Mouse (Mus musculus) ES-Bruce4 (cell line): ENCODE data around the gene Rufy4. TPM values are rescaled to one million over a fixed set of nuclear protein-coding genes. Genes with fewer than 3 reads are reported as not detected.
A peak's percentile ranks its signal among the peaks of the same experiment; 100 is the strongest.

Experiments used
- H3K27ac ChIP-seq: 2 replicates; pipeline ENCODE4 v1.5.1; 2012; ENCODE audit warnings: low read length, inconsistent platforms; ENCODE audit not compliant: insufficient read depth
- H3K27me3 ChIP-seq: 2 replicates; pipeline ENCODE4 v1.6.1; 2012; ENCODE audit warnings: mild to moderate bottlenecking, low read length, inconsistent platforms; ENCODE audit not compliant: control insufficient read depth, poor library complexity, insufficient read depth, severe bottlenecking
- H3K36me3 ChIP-seq: 2 replicates; pipeline ENCODE4 v1.6.1; 2012; ENCODE audit warnings: inconsistent platforms, mild to moderate bottlenecking, low read length, moderate library complexity; ENCODE audit not compliant: control insufficient read depth, poor library complexity, insufficient read depth, severe bottlenecking
- H3K4me1 ChIP-seq: one replicate; pipeline ENCODE4 v1.8.1; 2011; ENCODE audit warnings: low read length; ENCODE audit not compliant: control insufficient read depth, insufficient read depth
- H3K4me3 ChIP-seq: 2 replicates; pipeline ENCODE4 v1.5.1; 2011; ENCODE audit warnings: low read depth, mild to moderate bottlenecking, low read length
- H3K9ac ChIP-seq: 2 replicates; pipeline ENCODE4 v1.6.1; 2012; ENCODE audit warnings: low read depth, mild to moderate bottlenecking, inconsistent platforms; ENCODE audit not compliant: poor library complexity, severe bottlenecking
- H3K9me3 ChIP-seq: replicated peaks from 2 replicates; pipeline ENCODE4 v1.6.1; 2012; ENCODE audit warnings: mild to moderate bottlenecking, low read length, inconsistent platforms; ENCODE audit not compliant: control insufficient read depth, poor library complexity, insufficient read depth, severe bottlenecking
- CTCF ChIP-seq: IDR thresholded peaks from one replicate; pipeline ENCODE4 v1.8.1; 2011; ENCODE audit warnings: low read depth, low read length
- EP300 ChIP-seq: IDR thresholded peaks from 2 replicates; pipeline ENCODE4 v1.6.1; 2011; ENCODE audit warnings: low read depth, low read length; ENCODE audit not compliant: insufficient read depth
- POLR2A ChIP-seq: IDR thresholded peaks from one replicate; pipeline ENCODE4 v1.8.1; 2011; ENCODE audit warnings: low read length; ENCODE audit not compliant: insufficient read depth
- polyA plus RNA-seq: library from polyadenylated mRNA; stranded (reverse); fragments of >200 nt; gene quantifications from 2 replicates; pipeline ENCODE4 v1.2.4, GENCODE M21; 2011; ENCODE audit warnings: low read depth; ENCODE audit not compliant: missing spikeins, insufficient read depth, insufficient read length

Gene Rufy4
- polyA plus RNA-seq, 1 experiment = not detected

DNA sequence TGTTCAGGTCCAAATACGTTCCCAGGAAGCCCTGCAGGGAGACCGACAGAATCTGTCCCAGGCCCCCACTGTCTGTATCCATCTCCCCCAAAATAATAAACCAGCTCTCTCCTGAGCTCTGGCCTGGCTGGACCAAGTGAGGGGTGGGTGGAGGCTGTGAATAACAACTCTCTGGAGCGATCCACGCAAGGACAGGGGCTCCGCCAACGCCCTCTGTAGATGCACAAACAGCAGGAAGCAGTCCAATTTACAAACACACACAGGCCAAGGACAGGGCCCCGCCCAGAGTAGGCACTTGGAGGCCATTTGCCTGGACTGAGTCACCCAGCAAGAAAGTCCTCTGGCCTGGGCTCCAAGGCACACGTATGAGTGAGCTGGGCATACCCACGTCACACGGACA lies 33.1 kb upstream of the Rufy4 start:
- Histone ChIP-seq H3K4me3 (no peak overlapping the region), H3K27me3 (0 out of 2 replicates have a peak, but pooled peaks cover 2% of the 10 kb centered on the region), H3K36me3 (no peaks in the 10 kb centered on the region), H3K27ac (no peak overlapping the region), H3K4me1 (peaks cover 19% of the 10 kb centered on the region), H3K9me3 (no peaks in the 10 kb centered on the region), H3K9ac (no peak overlapping the region)
- TF ChIP-seq EP300 (peak; percentile 59; the same call in 1 of the 2 replicates), CTCF (no peak), POLR2A (no peak)

DNA sequence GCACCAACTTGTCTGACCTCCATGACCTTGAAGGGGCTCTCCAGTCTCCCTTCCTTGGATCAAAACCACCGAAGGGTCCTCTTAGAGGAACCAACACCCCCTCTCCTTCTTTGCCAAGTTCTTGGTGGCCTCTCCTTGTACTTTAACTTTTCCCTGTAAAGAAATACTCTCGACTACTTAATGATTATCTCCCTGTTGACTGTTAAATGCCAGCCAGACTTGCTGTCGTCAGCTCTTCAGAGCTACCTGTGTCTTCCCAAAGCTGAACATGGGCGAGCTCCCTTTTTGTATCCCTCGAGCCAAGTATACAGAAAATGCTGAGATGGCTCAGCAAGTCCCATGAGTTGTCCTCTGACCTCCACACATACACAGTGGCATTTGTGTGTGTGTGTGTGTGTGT lies 31.9 kb upstream of the Rufy4 start:
- Histone ChIP-seq H3K36me3 (no peaks in the 10 kb centered on the region), H3K9ac (no peak overlapping the region), H3K27ac (no peak overlapping the region), H3K4me1 (peaks cover 19% of the 10 kb centered on the region), H3K4me3 (no peak overlapping the region), H3K9me3 (no peaks in the 10 kb centered on the region), H3K27me3 (0 out of 2 replicates have a peak, but pooled peaks cover 2% of the 10 kb centered on the region)
- TF ChIP-seq EP300 (no peak), POLR2A (no peak), CTCF (no peak)

DNA sequence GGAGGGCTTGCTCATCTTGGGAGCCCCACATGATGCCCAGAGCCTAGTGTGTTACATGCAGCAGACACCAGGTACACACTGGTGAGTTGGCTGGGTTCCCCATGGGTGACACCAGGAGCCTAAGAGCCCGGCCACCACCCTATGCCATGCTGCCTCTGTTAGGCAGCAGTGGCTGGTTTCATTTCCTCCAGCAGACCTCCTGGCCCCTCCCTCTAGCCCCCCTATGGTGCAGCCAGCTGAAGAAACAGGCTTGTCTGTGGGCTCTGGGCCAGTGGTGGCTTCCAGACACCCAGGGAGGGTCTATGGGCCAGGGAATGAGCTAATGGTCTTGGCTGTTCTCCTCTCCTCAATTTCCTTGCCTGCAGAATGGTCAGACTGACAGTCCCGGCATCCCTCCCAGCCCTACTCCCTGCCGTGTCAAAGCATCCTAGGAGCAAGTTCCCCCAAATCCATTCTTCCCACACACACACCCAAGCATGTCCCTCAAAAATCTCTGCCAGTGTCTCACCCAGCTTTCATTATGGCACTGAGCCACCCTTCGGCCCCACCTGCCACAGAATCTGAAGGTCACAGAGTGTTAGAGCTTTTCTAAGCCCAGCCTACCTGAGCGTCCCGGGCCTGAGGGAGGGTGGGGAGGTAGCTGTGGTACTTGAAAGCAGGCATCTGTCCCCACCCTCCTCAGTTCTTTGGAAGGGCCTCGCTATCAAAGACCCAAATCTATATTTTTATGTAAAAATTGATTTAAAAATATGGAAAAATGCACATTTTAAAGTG lies 30.7 kb upstream of the Rufy4 start:
- Histone ChIP-seq H3K9me3 (no peaks in the 10 kb centered on the region), H3K9ac (no peak overlapping the region), H3K4me3 (no peak overlapping the region), H3K27ac (peak overlapping the region; percentile 12; the same call in 1 of the 2 replicates), H3K36me3 (no peaks in the 10 kb centered on the region), H3K4me1 (peaks cover 19% of the 10 kb centered on the region), H3K27me3 (0 out of 2 replicates have a peak, but pooled peaks cover 6% of the 10 kb centered on the region)
- TF ChIP-seq POLR2A (no peak), CTCF (no peak), EP300 (no peak)

DNA sequence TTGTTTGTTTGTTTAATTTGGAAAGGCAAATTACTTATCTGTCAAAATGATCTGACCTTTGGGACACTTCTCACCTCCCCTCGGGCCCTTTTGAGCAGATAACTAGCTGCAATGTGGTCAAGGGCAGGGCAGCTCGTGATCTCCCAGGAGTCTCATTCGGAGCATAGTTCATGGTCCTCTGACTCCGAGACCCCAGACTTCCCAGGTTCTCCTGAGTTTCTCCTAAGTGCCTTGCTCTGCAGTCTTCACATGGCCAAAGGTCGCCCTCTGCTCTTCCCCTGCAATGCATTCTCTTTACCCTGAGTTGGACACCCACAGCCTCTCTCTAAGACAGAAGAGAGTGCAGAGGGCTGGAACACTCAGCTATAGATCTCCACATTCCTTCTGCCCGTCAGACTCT lies 30.0 kb upstream of the Rufy4 start:
- Histone ChIP-seq H3K9me3 (no peaks in the 10 kb centered on the region), H3K4me1 (peaks cover 17% of the 10 kb centered on the region), H3K4me3 (no peak overlapping the region), H3K36me3 (no peaks in the 10 kb centered on the region), H3K27ac (no peak overlapping the region), H3K27me3 (0 out of 2 replicates have a peak, but pooled peaks cover 6% of the 10 kb centered on the region), H3K9ac (no peak overlapping the region)
- no peak for TF ChIP-seq CTCF
- no peak for TF ChIP-seq EP300
- TF ChIP-seq POLR2A = no peak

DNA sequence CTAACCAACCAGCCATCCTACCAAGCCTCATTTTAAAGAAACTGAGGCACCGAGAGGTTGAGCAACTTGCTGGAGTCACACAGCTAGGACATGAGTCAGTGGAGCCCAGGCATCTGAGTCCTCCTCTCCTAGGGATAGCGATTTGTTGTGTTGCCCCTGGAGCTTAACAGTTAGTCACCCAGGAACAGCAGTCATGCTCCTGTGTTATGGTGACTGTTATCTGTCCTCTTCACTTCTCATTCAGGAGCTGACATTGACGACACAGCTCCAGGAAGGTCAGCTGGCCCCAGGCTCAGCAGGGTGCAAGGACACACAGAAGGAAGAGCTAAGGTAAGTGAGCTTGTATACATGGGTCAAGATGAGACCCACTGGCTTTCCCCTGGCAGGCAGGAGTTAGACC lies 29.6 kb upstream of the Rufy4 start:
- Histone ChIP-seq H3K27ac (no peak overlapping the region), H3K36me3 (no peaks in the 10 kb centered on the region), H3K4me3 (no peak overlapping the region), H3K9me3 (no peaks in the 10 kb centered on the region), H3K4me1 (peaks cover 17% of the 10 kb centered on the region), H3K27me3 (0 out of 2 replicates have a peak, but pooled peaks cover 6% of the 10 kb centered on the region), H3K9ac (no peak overlapping the region)
- TF ChIP-seq CTCF (no peak), POLR2A (no peak), EP300 (no peak)
